Mouse (Mus musculus) midbrain, embryonic 11.5 days (tissue): ENCODE results near the gene S1pr4. TPM values are rescaled to one million over a fixed set of nuclear protein-coding genes. Genes with fewer than 3 reads are reported as not detected.

ENCODE experiments used
- ATAC-seq: fragments of 200-750 bp; cut with Nextera tagmentation; 2 replicates; pipeline ENCODE4 v1.8.0; 2017; ENCODE audit warnings: moderate TSS enrichment, moderate library complexity; ENCODE audit not compliant: low FRiP score
- DNase-seq: peaks from one replicate; pipeline ENCODE4 v3.0.0; 2015; ENCODE audit warnings: low spot score; ENCODE audit errors: missing footprints
- H3K27ac ChIP-seq: fragments of 300-500 bp; sonication (generic); 2 replicates; pipeline ENCODE4 v1.5.1; 2014; ENCODE audit warnings: low read depth, low read length
- H3K27me3 ChIP-seq: fragments of 300-500 bp; sonication (generic); 2 replicates; pipeline ENCODE4 v1.6.1; 2014; ENCODE audit warnings: mild to moderate bottlenecking, low read length, moderate library complexity, mixed read lengths; ENCODE audit not compliant: control insufficient read depth, insufficient read depth
- H3K36me3 ChIP-seq: fragments of 300-500 bp; sonication (generic); 2 replicates; pipeline ENCODE4 v1.6.1; 2014; ENCODE audit warnings: mild to moderate bottlenecking, low read length, moderate library complexity, mixed read lengths; ENCODE audit not compliant: control insufficient read depth, insufficient read depth
- H3K4me1 ChIP-seq: fragments of 300-500 bp; sonication (generic); 2 replicates; pipeline ENCODE4 v1.6.1; 2014; ENCODE audit warnings: low read length; ENCODE audit not compliant: control insufficient read depth, insufficient read depth
- H3K4me2 ChIP-seq: fragments of 300-500 bp; sonication (generic); 2 replicates; pipeline ENCODE4 v1.6.1; 2014; ENCODE audit warnings: mild to moderate bottlenecking, moderate library complexity
- H3K4me3 ChIP-seq: fragments of 300-500 bp; sonication (generic); 2 replicates; pipeline ENCODE4 v1.5.1; 2014; ENCODE audit warnings: low read depth, low read length
- H3K9ac ChIP-seq: fragments of 300-500 bp; sonication (generic); 2 replicates; pipeline ENCODE4 v1.6.1; 2014; ENCODE audit warnings: low read length
- H3K9me3 ChIP-seq: fragments of 300-500 bp; sonication (generic); 2 replicates; pipeline ENCODE4 v1.6.1; 2016; ENCODE audit warnings: low read length; ENCODE audit not compliant: control insufficient read depth
- WGBS: fragments of 180-500 bp; shearing (Covaris S2); extraction: QIAGEN DNeasy Blood & Tissue Kit; methylation state at CpG from one replicate; pipeline ENCODE4 v1.1.7; 2014; 5-methylcytosine and 5-hydroxymethylcytosine counted together
- polyA plus RNA-seq: library from polyadenylated mRNA; unstranded; fragments of >200 nt; fragmentation: Nextera tagmentation; extraction: Ambion mirVana; gene quantifications from 2 replicates; pipeline ENCODE4 v1.2.1, GENCODE M21; 2014

The S1pr4 gene
- polyA plus RNA-seq, 1 experiment from 2014 or later = 0.37 TPM

- peak; percentile 96 for ATAC-seq
- H3K27me3 ChIP-seq = no peaks in the 10 kb centered on the region; the same call in 1 of the 2 replicates
Measured at GRCm38 (mm10) chr10:81496264-81496901, 3.5 kb downstream of the S1pr4 start, which contains the start of gene Ncln. Gene Ncln, minus strand, starts transcription at chr10:81496392.

GRCm38 (mm10) chr10:81495616-81496263 lies 4.2 kb downstream of the S1pr4 start:
- peak; percentile 54 for ATAC-seq
- peak overlapping the region; percentile 87 for H3K9ac ChIP-seq
- H3K27me3 ChIP-seq = no peaks in the 10 kb centered on the region; the same call in 1 of the 2 replicates
- 2% methylated on average over 41 of the region's 41 CpGs for WGBS
- H3K4me2 ChIP-seq = peak overlapping the region; percentile 99
- peak; percentile 87 for DNase-seq
- peaks cover 10% of the 10 kb centered on the region for H3K4me1 ChIP-seq
- peak overlapping the region; percentile 83 for H3K4me3 ChIP-seq
- H3K27ac ChIP-seq = peak overlapping the region; percentile 32; the same call in 1 of the 2 replicates
- H3K9me3 ChIP-seq = no peaks in the 10 kb centered on the region
- peaks cover 16% of the 10 kb centered on the region for H3K36me3 ChIP-seq

More at GRCm38 (mm10) chr10:81496264-81496901, 3.5 kb downstream of the S1pr4 start, which contains the start of gene Ncln:
- under 1% methylated on average over 45 of the region's 45 CpGs for WGBS
- peak within 1 kb of the TSS; percentile 87 for H3K9ac ChIP-seq
- DNase-seq = peak; percentile 99
- H3K4me1 ChIP-seq = peaks cover 10% of the 10 kb centered on the region
- H3K4me3 ChIP-seq = peak within 1 kb of the TSS; percentile 83
- H3K9me3 ChIP-seq = no peaks in the 10 kb centered on the region
- H3K36me3 ChIP-seq = peaks cover 12% of the 10 kb centered on the region
- H3K27ac ChIP-seq = peak within 1 kb of the TSS; percentile 32; the same call in 1 of the 2 replicates
- peak within 1 kb of the TSS; percentile 99 for H3K4me2 ChIP-seq

DNA sequence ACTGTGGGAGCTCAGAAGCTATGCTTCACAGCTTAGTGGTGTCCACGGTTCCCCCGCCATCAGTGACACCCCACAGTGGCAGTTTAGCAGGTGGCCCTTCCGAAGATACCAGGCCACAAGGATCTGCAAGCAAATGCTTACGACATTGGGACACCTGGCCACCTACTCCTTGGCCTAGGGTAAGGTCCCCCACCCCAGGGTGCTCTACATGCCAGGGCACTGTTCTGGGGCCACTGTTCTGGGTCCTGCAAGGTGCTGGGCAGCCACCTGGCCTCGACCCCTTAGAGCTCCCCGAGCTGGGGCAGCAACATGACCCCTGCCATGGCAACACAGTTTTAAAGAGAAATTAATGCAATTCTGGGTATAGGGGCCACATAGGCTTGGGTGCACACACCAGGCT lies 4.8 kb downstream of the S1pr4 start:
- peaks cover 22% of the 10 kb centered on the region for H3K36me3 ChIP-seq
- peak overlapping the region; percentile 99 for H3K4me2 ChIP-seq
- H3K27ac ChIP-seq = no peak overlapping the region
- H3K9ac ChIP-seq = peak overlapping the region; percentile 87
- H3K9me3 ChIP-seq = no peaks in the 10 kb centered on the region
- WGBS = 81% methylated on average over 6 of the region's 6 CpGs
- DNase-seq = no peak
- no peaks in the 10 kb centered on the region; the same call in 1 of the 2 replicates for H3K27me3 ChIP-seq
- ATAC-seq = no peak
- H3K4me3 ChIP-seq = peak overlapping the region; percentile 83
- peaks cover 10% of the 10 kb centered on the region for H3K4me1 ChIP-seq

DNA sequence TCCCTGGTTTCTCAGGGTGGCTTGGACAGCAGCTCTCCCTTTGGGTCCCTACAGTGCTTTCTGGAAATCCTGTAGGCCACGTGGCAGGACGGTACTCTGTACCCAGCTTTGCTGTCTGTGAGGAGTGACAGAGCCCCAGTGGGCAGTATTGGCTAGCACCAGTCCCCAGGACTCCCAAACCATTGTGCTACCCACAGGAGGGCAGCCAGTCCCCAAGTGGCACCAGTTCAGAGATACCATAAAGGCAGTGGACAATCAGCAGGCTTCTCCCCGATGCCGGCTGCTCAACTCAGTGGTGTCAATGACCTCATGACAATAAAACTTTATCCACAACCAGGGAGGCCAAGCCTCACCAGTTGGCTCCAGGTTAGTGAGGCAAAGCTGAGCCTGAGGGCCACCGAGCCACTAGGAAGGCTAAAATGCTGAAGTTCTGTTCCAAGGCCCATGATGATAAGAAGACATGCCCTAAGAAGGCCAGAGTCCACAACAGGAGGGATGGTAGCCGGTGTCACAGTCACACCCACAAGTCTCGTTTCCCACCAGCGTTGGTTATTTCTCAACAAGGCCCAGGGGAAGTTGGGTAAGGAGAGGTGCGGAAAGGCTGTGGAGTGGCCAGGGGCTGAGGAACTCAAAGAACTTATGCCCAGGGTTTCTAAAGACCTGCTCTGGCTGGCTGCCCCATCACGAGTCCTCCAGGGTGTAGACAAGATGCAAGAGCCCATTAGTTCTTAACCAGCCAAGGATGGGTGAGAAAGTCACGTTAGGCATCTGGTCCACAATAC lies 5.5 kb downstream of the S1pr4 start:
- peak overlapping the region; percentile 83; the same call in 1 of the 2 replicates for H3K4me3 ChIP-seq
- no peak overlapping the region for H3K27ac ChIP-seq
- H3K9ac ChIP-seq = peak overlapping the region; percentile 87; the same call in 1 of the 2 replicates
- DNase-seq (no peak), ATAC-seq (no peak)
- H3K4me1 ChIP-seq = peaks cover 10% of the 10 kb centered on the region
- peaks cover 23% of the 10 kb centered on the region for H3K36me3 ChIP-seq
- H3K4me2 ChIP-seq = peak overlapping the region; percentile 99
- H3K9me3 ChIP-seq = no peaks in the 10 kb centered on the region
- no peaks in the 10 kb centered on the region; the same call in 1 of the 2 replicates for H3K27me3 ChIP-seq
- WGBS = 87% methylated on average over 11 of the region's 11 CpGs

DNA sequence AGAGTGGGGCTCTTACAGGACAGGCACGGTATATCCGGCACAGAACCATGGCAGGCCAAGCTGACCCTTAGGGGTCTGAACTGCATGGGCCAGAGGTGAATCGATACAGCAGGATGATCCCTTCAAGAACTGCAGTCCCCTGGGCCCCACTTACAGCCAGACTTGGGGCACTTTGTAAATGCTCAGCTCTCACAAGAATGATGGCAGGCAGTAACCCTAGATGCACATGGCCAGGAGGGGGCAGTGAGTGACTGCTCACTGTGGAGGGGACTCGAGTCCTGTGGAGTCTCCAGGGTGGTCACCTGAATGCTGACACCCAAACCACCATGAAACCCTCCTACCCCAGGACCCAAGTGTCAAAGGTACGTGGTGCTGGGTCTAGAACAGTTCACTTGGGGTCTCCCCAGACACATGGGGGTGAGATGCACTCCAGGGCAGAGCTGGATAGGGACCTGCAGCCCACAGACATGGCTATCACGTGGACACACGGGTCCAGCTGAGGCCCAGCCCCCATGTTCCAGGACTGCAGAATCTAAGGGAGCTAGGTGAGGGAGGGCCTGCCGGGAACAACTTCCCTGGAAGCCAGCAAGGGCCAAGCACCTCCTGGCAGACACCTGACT lies 6.2 kb downstream of the S1pr4 start:
- Histone ChIP-seq H3K27ac (no peak overlapping the region), H3K9ac (no peak overlapping the region), H3K9me3 (no peaks in the 10 kb centered on the region), H3K27me3 (no peaks in the 10 kb centered on the region; the same call in 1 of the 2 replicates), H3K36me3 (peaks cover 27% of the 10 kb centered on the region), H3K4me3 (no peak overlapping the region), H3K4me2 (no peak overlapping the region), H3K4me1 (peaks cover 10% of the 10 kb centered on the region)
- no peak for DNase-seq
- WGBS = 86% methylated on average over 8 of the region's 8 CpGs
- no peak for ATAC-seq

DNA sequence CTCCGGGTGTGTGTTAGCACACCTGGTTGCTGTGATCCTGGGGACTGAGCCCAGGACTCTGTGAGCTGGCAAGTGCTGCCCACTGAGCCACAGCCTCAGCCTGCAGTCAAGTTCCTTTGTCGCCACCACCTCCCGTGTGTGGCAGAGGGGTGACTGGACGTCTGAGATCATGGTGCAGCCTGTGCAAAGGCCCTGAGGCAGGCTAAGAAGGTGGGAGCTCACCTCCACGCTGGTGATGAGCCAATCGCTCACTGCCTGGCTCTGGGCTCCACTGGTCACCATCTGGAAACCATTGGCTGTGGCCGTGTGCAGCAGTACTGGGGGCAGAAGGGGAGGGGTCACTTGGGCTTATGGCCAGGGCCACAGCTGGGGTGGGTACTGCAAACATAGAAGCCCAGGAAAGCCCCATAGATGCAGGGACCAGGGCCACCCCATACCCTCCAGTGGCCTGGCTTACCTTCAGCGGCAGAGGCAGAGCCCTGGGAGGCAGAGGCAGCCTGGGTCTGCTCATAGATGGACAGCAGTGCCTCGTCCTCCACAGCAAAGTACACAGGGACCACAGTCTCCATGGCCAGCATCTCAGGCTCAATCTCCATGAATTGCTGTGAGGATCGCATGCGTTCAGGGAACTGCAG lies 7.2 kb downstream of the S1pr4 start:
- Histone ChIP-seq H3K4me2 (no peak overlapping the region), H3K4me3 (no peak overlapping the region)
- no peak for ATAC-seq

DNA sequence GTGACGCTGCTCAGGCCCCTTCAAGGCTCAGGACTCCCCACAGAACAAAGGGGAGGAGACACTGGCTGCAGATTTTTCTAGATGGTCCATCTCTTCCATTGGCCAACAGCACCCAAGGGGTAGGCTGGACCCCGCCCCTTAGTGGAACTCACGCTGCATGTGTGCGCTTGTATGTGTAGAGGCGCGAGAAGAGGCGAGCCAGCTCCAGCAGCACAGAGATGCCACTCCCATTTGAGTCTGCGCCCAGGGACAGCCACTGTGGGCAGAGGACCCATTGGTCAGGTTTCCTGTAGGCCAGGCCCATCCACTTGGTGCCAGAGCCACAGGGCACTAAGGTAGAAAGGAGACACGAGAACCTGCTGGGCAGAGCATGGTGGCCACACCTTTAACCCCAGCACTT lies 8.9 kb downstream of the S1pr4 start:
- no peak overlapping the region for H3K4me3 ChIP-seq
- ATAC-seq (no peak), DNase-seq (no peak)
- 96% methylated on average over 9 of the region's 9 CpGs for WGBS
- H3K4me1 ChIP-seq = peaks cover 10% of the 10 kb centered on the region
- H3K9ac ChIP-seq = no peak overlapping the region
- no peak overlapping the region for H3K27ac ChIP-seq
- H3K9me3 ChIP-seq = no peaks in the 10 kb centered on the region
- peaks cover 35% of the 10 kb centered on the region for H3K36me3 ChIP-seq
- H3K27me3 ChIP-seq = no peaks in the 10 kb centered on the region
- no peak overlapping the region for H3K4me2 ChIP-seq

More for the DNA sequence above, 7.2 kb downstream of the S1pr4 start:
- Histone ChIP-seq H3K4me1 (peaks cover 10% of the 10 kb centered on the region), H3K9me3 (no peaks in the 10 kb centered on the region), H3K27ac (no peak overlapping the region), H3K36me3 (peaks cover 32% of the 10 kb centered on the region), H3K9ac (no peak overlapping the region), H3K27me3 (no peaks in the 10 kb centered on the region)
- WGBS = 84% methylated on average over 11 of the region's 11 CpGs
- DNase-seq = no peak

DNA sequence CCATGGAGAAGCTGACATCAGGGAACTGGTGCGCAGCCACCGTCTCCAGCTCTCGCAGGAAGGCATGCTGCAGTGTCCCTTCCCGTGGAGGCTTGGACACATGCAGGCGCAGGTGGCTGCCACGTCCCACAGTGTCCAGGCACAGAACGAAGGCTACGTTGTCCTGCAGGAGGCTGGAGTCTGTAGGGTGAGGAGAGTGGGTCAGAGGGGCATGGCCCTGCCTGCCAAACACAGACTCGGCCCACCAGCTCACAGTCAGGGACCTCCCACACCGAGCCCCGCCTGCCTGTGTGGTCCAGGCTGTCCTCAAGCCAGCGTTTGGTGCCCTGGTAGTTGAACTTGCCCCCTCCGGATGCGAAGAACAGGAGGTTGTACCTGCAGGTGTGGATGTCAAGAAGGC lies 10.0 kb downstream of the S1pr4 start:
- Histone ChIP-seq H3K27me3 (no peaks in the 10 kb centered on the region), H3K36me3 (peaks cover 35% of the 10 kb centered on the region), H3K4me3 (no peak overlapping the region), H3K4me1 (peaks cover 5% of the 10 kb centered on the region), H3K9ac (no peak overlapping the region), H3K27ac (no peak overlapping the region), H3K9me3 (no peaks in the 10 kb centered on the region), H3K4me2 (no peak overlapping the region)
- DNase-seq (no peak), ATAC-seq (no peak)
- 86% methylated on average over 14 of the region's 14 CpGs for WGBS
